Mouse (Mus musculus) erythroblast, embryonic 14.5 days (primary cell): ENCODE measurements around the gene Mindy1.

Source experiments
- GATA1 ChIP-seq: IDR thresholded peaks from 2 replicates; pipeline ENCODE4 v1.6.1; 2012; ENCODE audit warnings: low read length, inconsistent platforms, mixed read lengths
- TAL1 ChIP-seq: IDR thresholded peaks from 3 replicates; pipeline ENCODE4 v1.6.1; 2012; ENCODE audit warnings: low read length, inconsistent platforms, mixed read lengths

DNA sequence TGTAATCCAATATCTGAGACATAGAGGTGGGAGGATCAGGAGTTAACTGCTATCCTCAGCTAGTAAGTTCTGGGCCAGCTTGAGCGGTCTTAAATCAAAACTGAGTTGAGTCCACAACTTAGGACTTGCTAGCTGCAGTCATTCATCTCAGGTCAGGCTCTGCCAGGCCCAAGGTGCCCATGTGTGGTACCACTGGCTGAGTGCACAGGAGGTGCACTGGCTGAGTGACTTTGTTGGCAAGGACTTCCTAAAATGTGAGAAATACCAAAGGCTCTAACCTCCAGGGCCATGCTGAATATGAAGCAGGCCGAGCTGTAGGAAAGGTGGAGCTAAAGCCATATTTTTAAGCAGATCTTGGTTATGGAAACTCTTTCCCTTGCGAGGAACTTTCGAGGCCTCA, 56.2 kb downstream of the Mindy1 start:
- TF ChIP-seq GATA1 (no peak), TAL1 (no peak)
